Mouse (Mus musculus): ENCODE data around the gene Hs1bp3.
A peak's percentile ranks its signal among the peaks of the same experiment; 100 is the strongest.

The Hs1bp3 gene

DNA sequence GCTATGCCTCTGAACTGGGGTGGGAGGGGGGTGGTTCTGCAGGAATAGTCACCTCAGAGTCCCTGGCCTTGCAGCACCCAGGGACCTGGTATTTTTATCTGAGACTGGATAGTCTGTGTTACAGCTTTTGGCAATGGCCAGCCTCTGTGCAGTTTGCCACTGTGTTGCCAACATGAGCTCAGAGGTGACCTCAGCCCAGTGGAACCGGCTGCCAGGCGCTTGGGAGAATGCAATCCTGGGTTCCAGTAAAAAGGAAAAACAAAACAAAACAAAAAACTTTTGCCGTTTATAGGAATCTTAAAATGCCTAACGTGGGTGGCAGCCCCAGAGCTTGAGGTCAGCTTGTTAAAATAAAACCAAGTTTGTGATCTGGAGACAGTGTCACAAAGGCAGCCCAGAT lies 21.0 kb downstream of the Hs1bp3 start:
- ATAC-seq (ENCODE audit: low TSS enrichment): no peak

DNA sequence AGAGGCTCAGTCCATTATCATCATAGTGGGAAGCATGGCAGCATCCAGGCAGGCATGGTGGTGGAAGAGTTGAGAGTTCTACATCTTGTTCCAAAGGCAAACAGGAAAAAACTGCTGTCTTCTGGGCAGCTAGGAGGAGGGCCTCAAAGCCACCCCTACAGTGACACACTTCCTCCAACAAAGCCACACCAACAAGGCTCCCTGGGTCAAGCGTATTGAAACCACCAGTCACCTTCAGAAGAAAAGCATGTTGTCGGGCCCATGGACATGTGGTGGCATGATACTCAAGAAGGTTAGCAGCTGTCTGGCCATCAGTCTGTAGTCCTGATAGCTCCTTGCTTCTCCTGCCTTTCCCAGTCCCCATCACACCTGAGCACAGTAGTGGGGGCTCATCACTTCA lies 22.3 kb downstream of the Hs1bp3 start:
- no peak for ATAC-seq (ENCODE audit: low TSS enrichment)

DNA sequence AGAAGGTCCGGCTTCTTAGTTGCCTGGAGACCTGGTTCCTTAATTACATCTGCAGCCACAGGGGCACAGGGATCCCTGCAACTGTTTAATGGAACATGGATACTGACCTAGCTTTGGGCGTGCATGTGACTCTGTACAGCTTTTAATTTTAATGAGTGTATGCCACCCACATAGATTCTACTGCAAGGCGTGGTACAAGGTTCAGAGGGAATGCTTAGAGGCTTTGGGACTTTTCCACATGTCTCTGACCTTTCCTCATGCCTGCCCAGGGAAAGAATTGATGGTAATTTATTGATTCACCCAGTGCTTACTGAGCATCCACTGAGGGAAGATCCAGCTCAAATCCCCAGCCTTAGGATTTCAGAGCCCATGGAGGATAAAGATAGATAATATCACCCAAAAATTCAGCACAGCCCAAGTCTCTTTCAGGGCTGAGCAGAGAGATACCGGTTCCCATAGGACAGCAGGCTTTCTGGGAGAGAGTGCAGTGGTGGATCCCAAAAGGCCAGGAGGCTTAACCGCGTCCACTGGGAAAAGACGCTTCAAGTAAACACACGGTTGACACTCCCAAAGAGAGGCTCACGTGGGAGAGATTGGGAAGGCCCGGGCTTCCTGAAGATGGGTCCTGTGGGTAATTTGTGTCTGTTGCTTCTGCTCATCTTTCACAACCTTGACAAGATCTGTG lies 23.5 kb downstream of the Hs1bp3 start:
- no peak for ATAC-seq (ENCODE audit: low TSS enrichment)

DNA sequence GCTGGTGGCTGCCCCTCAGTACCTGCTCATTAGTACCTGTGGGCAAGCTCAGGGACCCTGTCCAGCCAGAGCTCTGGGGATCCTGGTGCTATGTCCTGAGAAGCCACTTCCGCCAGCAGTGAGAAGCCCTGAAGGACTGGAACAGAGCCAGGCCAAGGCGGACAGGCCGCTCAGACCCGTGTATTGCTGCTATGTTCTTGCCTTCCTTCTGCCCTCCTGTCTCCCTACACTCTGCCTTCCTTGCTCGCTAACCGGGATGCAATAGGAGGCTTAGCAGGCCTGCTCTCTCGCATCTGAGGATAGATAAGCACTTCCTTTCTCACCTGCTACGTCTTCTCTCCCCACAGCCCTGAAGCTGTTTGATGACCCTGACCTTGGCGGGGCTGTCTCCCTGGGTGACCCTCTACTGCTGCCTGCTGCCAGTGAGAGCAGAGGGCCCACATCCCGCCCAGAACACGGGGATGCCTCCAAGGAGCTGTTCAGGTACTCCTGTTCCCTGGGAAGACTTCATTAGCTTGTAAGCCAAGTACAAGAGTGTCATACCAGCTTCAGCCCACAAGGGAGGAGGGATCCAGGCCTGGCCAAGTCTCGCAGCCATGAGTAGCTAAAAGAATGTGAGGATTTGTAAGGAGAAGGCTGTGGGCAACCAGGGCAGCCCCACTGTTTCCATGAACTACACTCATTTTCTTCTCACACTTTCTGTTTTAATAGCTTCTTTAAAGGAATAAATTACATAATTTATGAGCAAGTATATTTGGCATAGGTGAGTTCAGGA lies 24.2 kb downstream of the Hs1bp3 start:
- ATAC-seq (ENCODE audit: low TSS enrichment): peak; percentile 29

DNA sequence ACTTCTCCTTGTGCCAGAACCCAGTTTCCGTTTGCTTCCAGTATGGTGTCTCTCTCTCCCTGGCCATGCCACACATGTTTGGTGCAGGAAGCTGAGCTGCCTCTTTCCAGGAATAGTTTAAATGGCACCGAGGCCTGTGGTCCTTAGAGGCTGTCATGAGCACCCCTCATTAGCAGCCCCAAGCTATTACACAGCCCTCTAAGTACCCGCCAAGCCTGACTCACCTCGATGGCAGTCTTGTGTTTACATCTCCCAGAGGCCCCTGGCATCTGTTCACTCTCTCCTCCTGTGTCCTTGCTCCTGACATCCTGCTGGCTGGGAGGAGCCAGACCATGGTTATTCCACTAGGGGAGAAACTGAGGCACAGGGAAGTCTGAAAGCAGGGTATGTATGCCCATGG lies 25.3 kb downstream of the Hs1bp3 start:
- ATAC-seq (ENCODE audit: low TSS enrichment): no peak

DNA sequence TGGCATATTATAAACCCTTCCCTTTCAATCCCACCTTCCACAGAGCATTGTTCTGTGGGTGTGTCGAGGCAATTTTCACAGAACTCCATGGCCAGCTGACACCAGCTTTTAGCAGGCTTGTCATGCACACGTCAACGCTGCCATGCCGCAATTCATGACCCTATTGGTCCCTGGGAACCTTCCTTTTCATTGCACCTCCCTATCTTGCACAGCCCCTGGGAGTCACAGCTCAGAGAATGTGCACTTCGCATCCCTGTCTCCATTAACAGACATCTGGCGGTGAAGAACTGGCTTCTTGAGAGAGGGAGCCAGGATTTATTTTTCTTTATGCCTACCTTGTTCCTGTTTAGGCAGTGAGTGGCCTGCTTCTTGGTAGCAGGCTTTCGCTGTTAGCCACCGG lies 25.7 kb downstream of the Hs1bp3 start:
- no peak for ATAC-seq (ENCODE audit: low TSS enrichment)

DNA sequence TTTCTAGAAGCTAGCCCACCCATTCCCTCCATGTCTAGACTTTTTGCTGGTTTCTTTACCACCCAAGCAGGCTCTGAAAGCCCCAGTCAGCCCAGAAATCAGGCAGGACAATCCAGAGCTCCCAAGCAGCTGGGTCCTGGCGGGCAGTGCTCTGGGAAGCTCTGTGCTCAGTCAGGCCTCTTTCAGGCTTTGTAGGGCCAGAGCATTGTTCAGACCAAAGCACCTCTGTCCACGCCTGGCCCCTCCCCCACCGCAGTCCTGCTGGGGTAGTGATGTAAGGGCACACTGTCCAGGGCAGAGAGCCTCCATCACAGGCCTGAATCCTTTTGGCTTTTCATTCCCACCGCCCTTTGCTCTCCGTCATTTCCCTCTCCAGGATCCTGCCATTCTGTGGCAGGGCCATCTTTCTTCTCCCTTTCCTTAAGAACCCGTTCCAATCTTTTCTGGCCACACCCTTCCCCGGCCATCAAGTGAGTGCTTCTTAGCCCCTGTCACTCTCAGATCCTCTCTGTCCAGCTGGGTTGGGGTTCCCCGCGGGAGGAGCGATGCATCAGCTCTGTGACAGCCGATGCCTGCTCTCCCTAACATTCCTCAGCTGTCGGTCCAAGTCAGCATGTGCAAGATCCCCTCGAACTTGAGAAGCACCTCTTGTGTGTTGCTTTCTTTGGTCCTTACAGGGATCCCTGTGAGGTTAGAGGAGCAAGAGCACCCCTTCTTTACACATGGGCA lies 26.5 kb downstream of the Hs1bp3 start:
- ATAC-seq (ENCODE audit: low TSS enrichment): peak; percentile 28; the same call in 1 of the 2 replicates

DNA sequence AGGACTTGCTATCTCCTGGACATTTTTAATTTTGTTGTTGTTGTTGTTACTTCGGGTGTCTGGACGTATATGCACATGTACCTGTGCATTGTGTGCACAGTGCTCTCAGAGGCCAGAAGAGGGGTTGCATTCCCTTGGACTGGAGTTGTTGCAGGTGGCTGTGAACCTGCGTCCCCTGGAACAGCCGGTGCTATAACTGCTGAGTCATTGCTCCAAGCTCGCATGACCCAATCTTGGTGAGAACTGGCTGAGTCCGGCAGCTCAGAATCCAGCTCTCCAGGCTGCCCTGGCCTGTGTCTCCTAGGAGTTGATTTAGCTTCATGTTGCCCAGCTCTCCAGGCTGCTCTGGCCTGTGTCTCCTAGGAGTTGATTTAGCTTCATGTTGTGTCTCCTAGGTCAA lies 27.8 kb downstream of the Hs1bp3 start:
- no peak for ATAC-seq (ENCODE audit: low TSS enrichment)

DNA sequence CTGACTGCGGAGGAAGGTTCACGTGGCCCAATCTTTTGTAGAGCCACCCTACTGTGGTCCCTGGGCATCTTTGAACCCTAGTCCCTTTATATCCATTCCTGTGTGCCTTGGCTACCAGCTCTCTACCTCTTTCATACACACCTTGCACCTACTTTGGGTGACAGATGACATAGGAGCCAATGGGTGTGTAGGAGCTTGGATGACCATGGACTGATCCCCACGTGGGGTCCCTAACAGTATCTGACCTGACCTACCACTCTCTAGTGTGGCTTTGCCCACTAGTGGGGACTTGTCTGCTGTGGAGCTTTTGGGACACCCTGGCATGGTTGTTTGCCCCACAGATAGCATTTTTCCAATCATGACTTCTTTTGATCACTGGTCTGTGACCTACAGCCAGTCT lies 30.1 kb downstream of the Hs1bp3 start:
- ATAC-seq (ENCODE audit: low TSS enrichment): no peak

DNA sequence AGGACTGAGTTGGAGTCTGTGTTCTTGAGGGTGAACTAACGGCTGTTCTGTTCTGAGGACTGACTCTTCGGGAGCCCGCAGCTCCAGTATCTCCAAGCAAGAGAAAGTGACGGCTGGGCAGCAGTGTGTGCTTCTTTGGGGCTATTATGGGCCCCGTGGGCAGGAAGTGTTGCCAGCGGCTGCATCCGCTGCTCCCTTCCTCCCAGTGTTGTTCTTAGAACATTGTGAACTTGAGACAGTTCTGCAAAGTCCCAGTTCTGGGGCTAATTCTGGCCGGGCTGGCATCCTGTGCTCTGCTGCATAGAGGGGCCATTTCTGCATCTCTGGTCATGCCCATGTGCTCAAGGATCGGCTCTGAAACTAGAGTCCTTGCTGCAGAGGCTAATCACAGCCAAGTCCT lies 31.7 kb downstream of the Hs1bp3 start:
- ATAC-seq (ENCODE audit: low TSS enrichment): peak; percentile 76

DNA sequence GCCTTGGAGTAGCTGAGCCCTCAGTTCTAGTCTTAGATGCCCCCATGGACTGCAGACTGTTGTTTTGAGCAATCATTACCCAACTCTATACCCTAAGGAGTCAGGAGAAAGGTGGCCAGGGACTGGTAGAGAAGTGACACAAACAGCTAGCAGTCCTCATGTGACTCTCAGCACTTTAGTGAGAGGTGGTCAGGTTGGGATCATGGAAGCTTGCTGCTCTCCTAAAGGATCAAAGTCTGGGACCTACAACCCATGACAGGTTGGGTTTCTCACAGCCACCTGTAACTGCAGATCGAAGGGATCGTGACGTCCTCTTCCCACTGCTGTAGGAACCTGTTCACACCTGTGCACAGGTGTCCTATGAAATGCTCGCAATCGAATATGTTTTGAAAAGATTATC lies 32.3 kb downstream of the Hs1bp3 start:
- ATAC-seq (ENCODE audit: low TSS enrichment): no peak

DNA sequence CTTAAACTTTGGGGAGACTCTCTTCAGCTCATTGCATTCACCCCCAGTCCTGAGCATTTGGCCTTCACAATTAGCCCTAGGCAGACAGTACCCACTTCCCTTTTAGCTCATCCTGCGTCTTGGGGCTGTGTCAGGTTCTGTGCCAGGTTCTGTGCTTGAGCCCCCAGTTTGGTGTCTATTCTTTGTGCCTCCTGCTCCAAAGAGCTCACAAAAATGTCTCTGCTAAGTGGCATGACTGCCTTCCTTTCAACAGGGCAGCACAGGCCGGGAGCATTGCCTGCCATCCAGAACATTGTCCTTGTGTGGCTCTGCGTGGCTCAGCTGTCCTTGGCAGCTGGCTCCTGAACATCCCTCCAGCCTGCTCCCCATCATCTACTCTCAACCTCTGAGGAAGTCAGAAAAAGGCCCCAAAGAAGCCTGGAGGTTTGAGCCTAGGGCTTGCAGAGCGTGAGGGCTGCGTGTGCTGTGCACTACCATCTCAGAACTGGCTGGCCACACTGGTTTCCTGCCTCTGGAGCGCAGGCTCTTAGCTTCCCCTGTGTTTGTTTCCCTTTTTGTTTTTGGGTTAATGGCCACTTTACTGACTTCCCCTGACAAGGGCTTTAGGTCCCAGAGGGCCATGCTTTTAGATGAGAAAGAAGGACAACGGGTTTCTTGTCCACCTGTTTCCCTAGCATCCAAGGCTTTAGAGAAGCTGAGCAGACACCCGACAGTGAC lies 34.7 kb downstream of the Hs1bp3 start:
- no peak for ATAC-seq (ENCODE audit: low TSS enrichment)

DNA sequence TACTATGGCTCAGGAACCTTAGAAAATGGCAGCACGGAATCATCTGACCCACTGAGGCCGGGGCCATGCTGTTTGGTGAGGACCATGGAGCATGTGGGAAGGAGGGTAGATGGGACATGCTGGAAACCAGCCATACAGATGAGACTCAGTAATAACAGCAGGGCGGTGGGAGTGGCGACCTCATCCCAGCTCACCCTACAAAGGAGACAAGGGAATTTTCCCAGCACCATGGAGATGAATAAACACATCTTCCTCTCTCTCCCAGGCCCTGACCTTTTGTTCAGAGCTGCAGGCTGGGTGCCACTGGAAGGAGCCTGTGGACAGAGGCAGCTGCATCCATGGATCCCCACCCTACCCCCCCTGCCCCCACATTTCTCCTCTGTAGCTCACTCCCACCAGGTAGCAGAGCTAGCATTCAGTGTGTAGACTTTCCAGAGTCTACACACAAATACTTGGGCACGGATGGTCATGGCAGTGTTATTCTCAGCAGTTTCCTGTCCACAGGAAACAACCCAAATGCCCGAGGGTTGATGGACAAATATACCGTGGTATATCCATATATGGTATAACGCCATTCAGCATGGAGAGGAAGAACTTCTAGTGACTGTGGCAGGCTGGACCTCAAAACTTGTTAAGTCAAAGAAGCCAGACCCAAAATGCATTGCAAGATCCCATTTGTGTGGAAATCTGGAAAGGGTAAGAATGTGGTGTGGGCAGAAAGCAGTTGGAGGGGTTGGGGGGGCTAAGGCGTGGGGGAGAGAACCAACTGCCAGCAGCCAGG lies 35.7 kb downstream of the Hs1bp3 start:
- 0 out of 2 replicates have a peak, but pooled peaks have one; percentile 10 for ATAC-seq (ENCODE audit: low TSS enrichment)

DNA sequence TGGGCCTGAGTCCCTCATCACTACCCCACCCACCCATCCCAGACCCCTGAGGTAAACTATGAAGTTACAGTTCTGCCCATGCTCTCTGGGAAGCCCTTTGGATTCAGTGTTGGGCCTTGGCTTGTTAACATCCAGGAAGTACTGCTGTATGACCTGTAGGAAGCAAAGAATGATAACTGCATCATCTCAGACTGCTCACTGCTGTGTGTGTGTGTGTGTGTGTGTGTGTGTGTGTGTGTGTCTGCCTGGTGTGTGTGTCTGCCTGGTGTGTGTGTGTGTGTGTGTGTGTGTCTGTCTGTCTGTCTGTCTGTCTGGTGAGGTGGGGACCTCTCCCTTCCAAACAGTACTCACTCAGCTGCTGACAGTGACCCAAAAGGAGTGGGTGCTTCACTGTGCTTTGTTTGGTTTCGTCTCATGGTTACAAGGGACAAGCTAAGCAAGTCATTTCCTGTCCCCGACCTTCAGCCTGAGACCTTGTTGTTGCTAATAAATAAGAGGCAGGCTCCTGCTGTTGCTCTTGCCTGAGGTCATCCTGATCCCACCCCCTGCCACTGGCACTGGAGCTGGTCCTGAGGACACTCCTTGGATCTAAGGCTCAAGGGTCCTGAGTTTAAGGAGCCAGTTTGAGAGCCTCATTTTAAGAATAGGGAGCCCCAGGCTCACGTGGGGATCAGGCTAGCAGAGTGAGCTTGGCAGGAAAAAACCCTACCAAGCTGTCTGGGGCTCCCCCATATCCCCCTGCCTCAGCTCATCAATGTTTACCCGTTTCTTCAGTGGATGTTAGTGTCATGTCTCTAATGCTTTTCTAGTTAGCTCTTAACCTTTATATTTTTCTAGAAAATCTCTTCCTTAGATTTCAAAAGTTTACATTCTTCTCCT lies 38.0 kb downstream of the Hs1bp3 start:
- ATAC-seq (ENCODE audit: low TSS enrichment): no peak

DNA sequence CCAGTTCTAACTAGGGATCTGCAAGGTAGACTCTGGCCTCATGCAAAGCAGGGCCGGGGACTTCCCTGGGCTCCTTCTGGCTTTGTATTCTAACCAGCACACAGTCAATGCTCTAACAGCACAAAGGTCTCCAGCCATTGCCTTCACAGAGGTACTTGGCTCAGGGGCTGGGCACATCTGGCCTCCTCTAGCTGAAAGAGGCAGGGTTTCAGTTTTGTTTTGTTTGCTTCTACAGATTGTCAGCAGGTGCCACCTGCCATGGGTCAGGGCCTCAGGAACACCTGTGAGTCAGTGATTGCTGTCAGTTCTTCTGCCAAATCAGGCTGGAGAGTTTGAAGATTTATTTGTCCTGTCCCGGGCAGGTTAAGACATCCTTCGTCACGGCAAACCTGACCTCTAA lies 39.8 kb downstream of the Hs1bp3 start:
- no peak for ATAC-seq (ENCODE audit: low TSS enrichment)

DNA sequence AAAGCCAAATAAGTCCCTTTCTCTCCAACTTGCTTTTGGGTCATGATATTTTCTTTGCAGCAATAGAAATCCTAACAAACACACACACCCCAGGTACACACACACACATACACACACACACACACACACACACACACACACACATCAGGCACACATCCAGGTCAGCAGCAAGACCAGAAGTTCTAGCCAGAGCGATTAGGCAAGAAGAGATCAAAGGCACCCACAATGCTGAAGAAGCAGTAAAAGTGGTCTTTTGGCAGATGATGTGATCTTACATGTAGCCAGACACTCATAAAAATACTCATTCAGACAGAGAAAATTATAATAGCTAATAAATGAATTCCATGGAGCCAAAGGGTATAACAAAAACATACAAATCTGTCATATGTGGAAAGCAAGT lies 41.0 kb downstream of the Hs1bp3 start:
- ATAC-seq (ENCODE audit: low TSS enrichment): no peak

DNA sequence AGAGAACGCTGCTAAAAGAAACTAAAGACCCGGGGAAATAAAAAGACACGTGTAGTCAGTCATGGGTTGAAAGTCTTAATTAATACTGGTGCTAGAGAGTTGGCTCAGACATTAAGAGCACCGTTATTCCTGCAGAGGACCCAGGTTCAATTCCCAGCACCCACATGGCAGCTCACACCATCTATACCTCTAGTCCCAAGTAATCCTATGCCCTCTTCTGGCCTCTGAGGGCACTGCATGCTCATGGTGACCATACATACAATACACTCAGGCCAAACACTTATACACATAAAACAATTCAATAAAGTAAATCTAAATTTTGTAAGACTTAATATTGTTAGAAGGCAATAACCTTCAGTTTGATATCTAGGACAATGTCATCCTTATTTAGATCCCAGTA lies 41.8 kb downstream of the Hs1bp3 start:
- ATAC-seq (ENCODE audit: low TSS enrichment): no peak

DNA sequence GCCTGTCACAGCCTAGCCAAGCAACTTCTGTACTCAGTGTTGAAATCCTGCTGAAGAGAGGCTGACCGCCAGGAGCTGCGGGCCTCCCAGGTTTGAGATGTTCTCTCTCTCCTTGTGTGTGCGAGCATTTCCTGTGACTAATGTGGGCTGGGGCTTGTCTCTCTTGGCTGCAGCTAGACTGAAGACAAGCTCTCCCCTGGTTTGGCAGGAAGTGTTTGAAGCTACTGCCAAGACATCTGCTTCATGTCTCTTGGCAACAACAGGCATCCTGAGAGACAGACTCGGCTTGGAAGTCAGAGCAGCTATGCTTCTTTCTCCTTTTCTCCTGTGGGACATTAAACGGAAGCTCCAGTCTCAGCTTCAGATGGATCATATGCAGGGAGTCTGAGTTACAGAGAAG lies 44.2 kb downstream of the Hs1bp3 start:
- peak; percentile 99 for ATAC-seq (ENCODE audit: low TSS enrichment)

DNA sequence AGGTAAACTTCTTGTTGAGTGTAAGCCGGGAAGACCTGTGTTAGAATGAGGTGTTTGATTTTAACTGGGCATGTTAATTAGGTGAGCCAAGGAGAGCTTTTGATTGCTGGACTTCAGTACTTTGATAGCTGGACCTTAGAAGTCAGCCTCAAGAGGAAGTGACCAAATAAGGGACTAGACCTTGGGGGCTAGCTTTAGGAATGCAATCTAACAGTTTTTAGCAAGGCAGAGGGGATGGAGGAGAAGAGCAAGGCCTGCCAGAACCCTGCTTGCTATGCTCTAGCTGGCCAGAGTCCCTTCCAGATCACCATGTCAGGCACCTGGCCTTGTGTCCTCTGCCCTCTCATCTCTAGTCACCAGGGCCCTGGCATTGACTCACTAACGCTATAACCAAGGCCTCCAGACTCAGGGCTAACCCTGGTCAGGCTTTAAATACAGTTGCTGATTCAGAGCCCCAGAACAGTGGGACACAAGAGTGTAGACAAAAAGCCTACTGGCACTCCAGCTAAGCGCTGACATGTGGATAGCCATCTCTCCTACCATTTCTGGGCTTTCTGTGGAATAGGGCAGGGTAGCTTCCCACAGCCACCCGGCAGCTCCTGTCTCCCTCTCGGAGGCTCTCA lies 45.2 kb downstream of the Hs1bp3 start:
- no peak for ATAC-seq (ENCODE audit: low TSS enrichment)
